Mouse (Mus musculus): ENCODE data around the gene Cyp2c70. TPM values are rescaled to one million over a fixed set of nuclear protein-coding genes. Genes with fewer than 3 reads are reported as not detected.
"Not testable (repeated sequence)": the region's sequence is repeated elsewhere in the genome, so short reads cannot be mapped to it uniquely, and the experiment has no call there.

Gene Cyp2c70
- polyA plus RNA-seq, 1 experiment from 2014 or later, result not detected

DNA sequence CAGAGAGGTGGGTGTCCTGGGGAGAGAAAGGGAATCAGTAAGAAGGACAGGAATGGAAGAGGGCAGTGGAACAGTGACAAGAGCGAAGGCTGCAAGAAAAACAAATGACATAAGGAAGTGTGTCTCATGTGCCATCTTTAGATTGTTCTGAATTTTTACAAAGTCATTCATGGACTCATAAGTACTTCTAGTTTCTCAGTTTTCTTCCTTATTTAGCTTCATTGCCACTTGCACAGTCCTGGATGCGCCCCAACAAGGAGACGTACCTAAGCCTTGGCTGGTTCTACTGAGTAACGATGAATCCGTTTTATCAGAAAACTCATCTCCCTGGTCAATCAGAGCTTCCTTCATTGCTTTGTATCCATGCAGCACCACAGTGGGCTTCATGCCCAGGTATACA, 3.5 kb downstream of the Cyp2c70 start:
- WGBS, result 92% methylated on average over 5 of the region's 5 CpGs

GRCm38 (mm10) chr19:40178311-40178710, 8.8 kb downstream of the Cyp2c70 start:
- Histone ChIP-seq H3K36me3 (no peaks in the 10 kb centered on the region), H3K9ac (no peak overlapping the region), H3K4me2 (no peak overlapping the region), H3K9me3 (no peaks in the 10 kb centered on the region), H3K27ac (no peak overlapping the region), H3K4me1 (no peaks in the 10 kb centered on the region), H3K4me3 (no peak overlapping the region), H3K27me3 (no peaks in the 10 kb centered on the region)
- 66% methylated on average over 4 of the region's 4 CpGs for WGBS
- ATAC-seq (ENCODE audit: insufficient number of reproducible peaks, insufficient read depth, low FRiP score, low TSS enrichment, low read depth), result no peak

More for the DNA sequence above, 3.5 kb downstream of the Cyp2c70 start:
- ATAC-seq (ENCODE audit: insufficient number of reproducible peaks, insufficient read depth, low FRiP score, low TSS enrichment, low read depth), result no peak
- no peaks in the 10 kb centered on the region for H3K4me1 ChIP-seq
- H3K4me2 ChIP-seq, result no peak overlapping the region
- H3K27me3 ChIP-seq, result no peaks in the 10 kb centered on the region
- no peak overlapping the region for H3K9ac ChIP-seq
- no peak overlapping the region for H3K4me3 ChIP-seq
- no peak overlapping the region for H3K27ac ChIP-seq
- H3K9me3 ChIP-seq, result no peaks in the 10 kb centered on the region
- H3K36me3 ChIP-seq, result no peaks in the 10 kb centered on the region

DNA sequence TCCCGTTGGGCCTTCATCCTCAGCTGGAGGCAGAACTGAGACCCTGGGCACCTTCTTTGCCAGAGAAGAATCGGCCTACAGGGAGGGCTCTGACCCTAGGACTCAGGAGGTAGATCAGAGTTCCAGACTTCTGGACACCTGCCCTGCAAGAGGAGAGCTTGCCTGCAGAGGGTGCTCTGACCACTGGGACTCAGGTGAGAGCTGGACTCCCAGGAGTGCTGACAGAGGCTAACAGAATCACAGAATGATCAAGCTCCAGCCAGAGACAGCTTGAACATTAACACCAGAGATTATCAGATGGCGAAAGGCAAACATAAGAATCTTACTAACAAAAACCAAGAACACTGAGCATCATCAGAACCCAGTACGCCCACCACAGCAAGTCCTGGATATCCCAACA, 18.7 kb downstream of the Cyp2c70 start:
- not testable (repeated sequence) for H3K9ac ChIP-seq; H3K27me3 ChIP-seq; H3K9me3 ChIP-seq; H3K27ac ChIP-seq; H3K36me3 ChIP-seq; H3K4me1 ChIP-seq; H3K4me3 ChIP-seq; ATAC-seq (ENCODE audit: insufficient number of reproducible peaks, insufficient read depth, low FRiP score, low TSS enrichment, low read depth); H3K4me2 ChIP-seq
- WGBS, result 91% methylated on average over 4 of the region's 4 CpGs

- ATAC-seq (ENCODE audit: insufficient number of reproducible peaks, insufficient read depth, low FRiP score, low TSS enrichment, low read depth); H3K9ac ChIP-seq; H3K4me1 ChIP-seq; H3K9me3 ChIP-seq; H3K27ac ChIP-seq; H3K36me3 ChIP-seq; H3K4me2 ChIP-seq; H3K4me3 ChIP-seq; H3K27me3 ChIP-seq: not testable (repeated sequence)
- WGBS, result 22% methylated on average over 2 of the region's 2 CpGs
Observed at GRCm38 (mm10) chr19:40126996-40127395, 60.1 kb downstream of the Cyp2c70 start.

DNA sequence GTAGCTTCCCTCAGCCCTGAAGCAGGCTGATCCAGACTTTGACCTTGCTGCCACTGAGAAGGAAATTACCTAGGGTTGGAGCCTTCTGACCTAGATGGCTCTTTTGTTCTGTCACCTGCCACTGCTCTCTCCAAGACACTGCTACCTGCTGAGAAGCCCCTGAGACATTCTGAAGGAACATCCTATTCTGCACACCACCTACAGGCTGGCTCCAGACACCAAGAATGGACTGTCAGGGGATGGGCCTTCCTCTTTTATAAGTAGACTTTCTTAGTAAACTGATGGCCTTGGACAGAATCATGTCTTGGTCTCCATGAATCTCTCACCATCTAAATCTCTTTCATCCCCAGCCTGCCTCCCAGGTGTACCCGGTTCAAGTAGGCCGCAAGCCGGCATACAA, 62.0 kb downstream of the Cyp2c70 start:
- ATAC-seq (ENCODE audit: insufficient number of reproducible peaks, insufficient read depth, low FRiP score, low TSS enrichment, low read depth); H3K4me2 ChIP-seq; H3K36me3 ChIP-seq; H3K4me3 ChIP-seq; H3K9ac ChIP-seq; H3K9me3 ChIP-seq; H3K27me3 ChIP-seq; H3K4me1 ChIP-seq; H3K27ac ChIP-seq: not testable (repeated sequence)
- 93% methylated on average over 3 of the region's 3 CpGs for WGBS

DNA sequence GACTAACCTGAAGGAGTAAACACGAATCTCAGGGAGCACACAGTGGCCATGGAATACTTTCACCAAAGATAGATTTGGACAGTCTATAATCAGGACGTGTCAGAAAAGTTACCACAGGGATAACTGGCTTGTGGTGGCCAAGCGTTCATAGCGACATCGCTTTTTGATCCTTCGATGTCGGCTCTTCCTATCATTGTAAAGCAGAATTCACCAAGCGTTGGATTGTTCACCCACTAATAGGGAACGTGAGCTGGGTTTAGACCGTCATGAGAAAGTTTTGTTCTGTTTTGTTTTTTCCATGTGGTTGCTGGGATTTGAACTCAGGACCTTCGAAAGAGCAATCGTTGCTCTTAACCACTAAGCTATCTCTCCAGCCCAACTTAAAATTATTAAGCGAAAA, 67.5 kb downstream of the Cyp2c70 start:
- H3K4me3 ChIP-seq; H3K36me3 ChIP-seq; H3K4me1 ChIP-seq; H3K27ac ChIP-seq; H3K9me3 ChIP-seq; H3K27me3 ChIP-seq; H3K9ac ChIP-seq; ATAC-seq (ENCODE audit: insufficient number of reproducible peaks, insufficient read depth, low FRiP score, low TSS enrichment, low read depth); H3K4me2 ChIP-seq: not testable (repeated sequence)
- WGBS, result 76% methylated on average over 13 of the region's 13 CpGs

Other genes starting within 250 kb of the Cyp2c70 start
- not detected in 2 replicates for gene Cyp2c37, start 194.9 kb downstream of the Cyp2c70 start, polyA plus RNA-seq (2015; fragmentation: Nextera tagmentation; extraction: Ambion mirVana)
- not detected in 2 replicates for gene Cyp2c54, start 113.5 kb downstream of the Cyp2c70 start, polyA plus RNA-seq (2015; fragmentation: Nextera tagmentation; extraction: Ambion mirVana)
- gene Cyp2c50, start 97.6 kb downstream of the Cyp2c70 start, polyA plus RNA-seq (2015; fragmentation: Nextera tagmentation; extraction: Ambion mirVana), result not detected in 2 replicates
- 128 and 154 TPM in 2 replicates for gene Pdlim1, start 84.5 kb upstream of the Cyp2c70 start, polyA plus RNA-seq (2015; fragmentation: Nextera tagmentation; extraction: Ambion mirVana)